Mouse (Mus musculus): Measurements from ENCODE around the gene Alg2. TPM values are rescaled to one million over a fixed set of nuclear protein-coding genes. Genes with fewer than 3 reads are reported as not detected.

Alg2 gene
- polyA plus RNA-seq, 1 experiment: 24.2 TPM

GRCm38 (mm10) chr4:47424376-47424775 lies 49.8 kb downstream of the Alg2 start:
- no peak for DNase-seq
- 41% methylated on average over 2 of the region's 2 CpGs for WGBS
- no peaks in the 10 kb centered on the region for H3K4me1 ChIP-seq (ENCODE audit: control insufficient read depth, insufficient read depth, low read length)

GRCm38 (mm10) chr4:47422946-47423345 lies 51.2 kb downstream of the Alg2 start:
- Histone ChIP-seq H3K27ac (ENCODE audit: insufficient read depth, low read depth, low read length) (no peak overlapping the region), H3K36me3 (ENCODE audit: control insufficient read depth, insufficient read depth, low read length) (no peaks in the 10 kb centered on the region), H3K4me1 (ENCODE audit: control insufficient read depth, insufficient read depth, low read length) (no peaks in the 10 kb centered on the region), H3K27me3 (replicated peaks; ENCODE audit: control insufficient read depth, insufficient read depth, low read length) (no peaks in the 10 kb centered on the region), H3K4me3 (ENCODE audit: insufficient read depth, low read depth, low read length) (no peak overlapping the region)
- no peak for DNase-seq
- TF ChIP-seq CTCF (conservative IDR thresholded peaks at IDR 0.05; ENCODE audit: insufficient read depth, insufficient read length, low read depth, low read length) (no peak), POLR2A (IDR thresholded peaks at IDR 0.05; ENCODE audit: low read depth, low read length) (no peak)
- 83% methylated on average over 3 of the region's 3 CpGs for WGBS

More at GRCm38 (mm10) chr4:47424376-47424775, 49.8 kb downstream of the Alg2 start:
- Histone ChIP-seq H3K4me3 (ENCODE audit: insufficient read depth, low read depth, low read length) (no peak overlapping the region), H3K36me3 (ENCODE audit: control insufficient read depth, insufficient read depth, low read length) (no peaks in the 10 kb centered on the region), H3K27ac (ENCODE audit: insufficient read depth, low read depth, low read length) (no peak overlapping the region), H3K27me3 (replicated peaks; ENCODE audit: control insufficient read depth, insufficient read depth, low read length) (no peaks in the 10 kb centered on the region)
- TF ChIP-seq CTCF (conservative IDR thresholded peaks at IDR 0.05; ENCODE audit: insufficient read depth, insufficient read length, low read depth, low read length) (no peak), POLR2A (IDR thresholded peaks at IDR 0.05; ENCODE audit: low read depth, low read length) (no peak)

GRCm38 (mm10) chr4:47422194-47422593 lies 51.9 kb downstream of the Alg2 start:
- no peaks in the 10 kb centered on the region for H3K36me3 ChIP-seq (ENCODE audit: control insufficient read depth, insufficient read depth, low read length)
- H3K27ac ChIP-seq (ENCODE audit: insufficient read depth, low read depth, low read length): no peak overlapping the region
- H3K4me3 ChIP-seq (ENCODE audit: insufficient read depth, low read depth, low read length): no peak overlapping the region
- H3K27me3 ChIP-seq (replicated peaks; ENCODE audit: control insufficient read depth, insufficient read depth, low read length): no peaks in the 10 kb centered on the region
- H3K4me1 ChIP-seq (ENCODE audit: control insufficient read depth, insufficient read depth, low read length): no peaks in the 10 kb centered on the region
- WGBS: 45% methylated on average over 3 of the region's 3 CpGs
- TF ChIP-seq POLR2A (IDR thresholded peaks at IDR 0.05; ENCODE audit: low read depth, low read length) (no peak), CTCF (conservative IDR thresholded peaks at IDR 0.05; ENCODE audit: insufficient read depth, insufficient read length, low read depth, low read length) (no peak)
- no peak for DNase-seq

GRCm38 (mm10) chr4:47420191-47420590 lies 53.9 kb downstream of the Alg2 start:
- WGBS: 60% methylated on average over 7 of the region's 7 CpGs
- no peak for DNase-seq
- H3K4me3 ChIP-seq (ENCODE audit: insufficient read depth, low read depth, low read length): no peak overlapping the region

GRCm38 (mm10) chr4:47419268-47419973 lies 54.7 kb downstream of the Alg2 start:
- Histone ChIP-seq H3K4me3 (ENCODE audit: insufficient read depth, low read depth, low read length) (no peak overlapping the region), H3K36me3 (ENCODE audit: control insufficient read depth, insufficient read depth, low read length) (no peaks in the 10 kb centered on the region), H3K27ac (ENCODE audit: insufficient read depth, low read depth, low read length) (no peak overlapping the region), H3K27me3 (replicated peaks; ENCODE audit: control insufficient read depth, insufficient read depth, low read length) (no peaks in the 10 kb centered on the region), H3K4me1 (ENCODE audit: control insufficient read depth, insufficient read depth, low read length) (no peaks in the 10 kb centered on the region)
- no peak for TF ChIP-seq POLR2A (IDR thresholded peaks at IDR 0.05; ENCODE audit: low read depth, low read length)
- peak; percentile 31; the same call in 1 of the 2 replicates for TF ChIP-seq CTCF (conservative IDR thresholded peaks at IDR 0.05; ENCODE audit: insufficient read depth, insufficient read length, low read depth, low read length)
- WGBS: 22% methylated on average over 9 of the region's 9 CpGs
- no peak for DNase-seq

More at GRCm38 (mm10) chr4:47420191-47420590, 53.9 kb downstream of the Alg2 start:
- Histone ChIP-seq H3K4me1 (ENCODE audit: control insufficient read depth, insufficient read depth, low read length) (no peaks in the 10 kb centered on the region), H3K36me3 (ENCODE audit: control insufficient read depth, insufficient read depth, low read length) (no peaks in the 10 kb centered on the region), H3K27ac (ENCODE audit: insufficient read depth, low read depth, low read length) (no peak overlapping the region), H3K27me3 (replicated peaks; ENCODE audit: control insufficient read depth, insufficient read depth, low read length) (no peaks in the 10 kb centered on the region)
- TF ChIP-seq CTCF (conservative IDR thresholded peaks at IDR 0.05; ENCODE audit: insufficient read depth, insufficient read length, low read depth, low read length) (no peak), POLR2A (IDR thresholded peaks at IDR 0.05; ENCODE audit: low read depth, low read length) (no peak)

- no peak overlapping the region for H3K4me3 ChIP-seq (ENCODE audit: insufficient read depth, low read depth, low read length)
- no peaks in the 10 kb centered on the region for H3K36me3 ChIP-seq (ENCODE audit: control insufficient read depth, insufficient read depth, low read length)
- WGBS: 53% methylated on average over 3 of the region's 3 CpGs
- TF ChIP-seq POLR2A (IDR thresholded peaks at IDR 0.05; ENCODE audit: low read depth, low read length) (no peak), CTCF (conservative IDR thresholded peaks at IDR 0.05; ENCODE audit: insufficient read depth, insufficient read length, low read depth, low read length) (no peak)
- DNase-seq: no peak
- no peak overlapping the region for H3K27ac ChIP-seq (ENCODE audit: insufficient read depth, low read depth, low read length)
- H3K4me1 ChIP-seq (ENCODE audit: control insufficient read depth, insufficient read depth, low read length): no peaks in the 10 kb centered on the region
- H3K27me3 ChIP-seq (replicated peaks; ENCODE audit: control insufficient read depth, insufficient read depth, low read length): no peaks in the 10 kb centered on the region
Measured at GRCm38 (mm10) chr4:47417871-47418270, 56.3 kb downstream of the Alg2 start.

Other genes with a start within 250 kb of the Alg2 start
- gene Tgfbr1, start 121.1 kb downstream of the Alg2 start, polyA plus RNA-seq (2012; rRNA removed): 8.7 and 10.8 TPM in 2 replicates
- 164 and 201 TPM in 2 replicates for gene Sec61b, start 325 bp upstream of the Alg2 start, polyA plus RNA-seq (2012; rRNA removed)